Mouse (Mus musculus) left cerebral cortex, adult 8-10 months (tissue): ENCODE measurements around the gene Trappc2l. TPM values are rescaled to one million over a fixed set of nuclear protein-coding genes. Genes with fewer than 3 reads are reported as not detected.
"Not testable (repeated sequence)": the region's sequence is repeated elsewhere in the genome, so short reads cannot be mapped to it uniquely, and the experiment has no call there.

ENCODE experiments used
- DNase-seq, 2 experiments: peaks; one replicate each; pipeline ENCODE4 v3.0.0; 2022; ENCODE audit warnings: low spot score in 2 of 2
- total RNA-seq, 4 experiments: library from RNA; stranded (reverse); gene quantifications; 2 replicates each; pipeline ENCODE4 v1.2.4; 2022

The Trappc2l gene
- total RNA-seq, 4 experiments from 2014 or later = 73.8 to 84.5 (median 76.0) TPM

DNA sequence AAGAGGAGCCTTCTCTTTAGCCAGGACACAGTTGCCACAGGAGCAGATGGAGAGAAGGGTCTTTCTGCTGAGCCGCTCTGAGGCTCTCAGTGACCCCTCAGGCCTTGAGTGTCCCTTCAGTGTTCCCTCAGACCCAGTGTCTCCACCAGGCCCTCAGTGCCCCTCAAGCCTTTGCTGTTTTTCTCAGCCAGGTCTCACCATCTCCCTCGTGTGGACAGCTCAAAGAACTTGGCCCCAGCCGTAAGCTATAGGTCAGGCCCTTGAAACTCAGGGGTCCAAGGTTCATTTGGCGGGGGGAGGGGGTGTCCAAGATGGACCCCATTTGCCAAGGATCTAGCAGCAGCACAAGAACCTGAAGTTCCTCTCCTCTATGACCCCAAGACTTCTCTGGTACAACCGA, 13.2 kb downstream of the Trappc2l start:
- DNase-seq = no peak

DNA sequence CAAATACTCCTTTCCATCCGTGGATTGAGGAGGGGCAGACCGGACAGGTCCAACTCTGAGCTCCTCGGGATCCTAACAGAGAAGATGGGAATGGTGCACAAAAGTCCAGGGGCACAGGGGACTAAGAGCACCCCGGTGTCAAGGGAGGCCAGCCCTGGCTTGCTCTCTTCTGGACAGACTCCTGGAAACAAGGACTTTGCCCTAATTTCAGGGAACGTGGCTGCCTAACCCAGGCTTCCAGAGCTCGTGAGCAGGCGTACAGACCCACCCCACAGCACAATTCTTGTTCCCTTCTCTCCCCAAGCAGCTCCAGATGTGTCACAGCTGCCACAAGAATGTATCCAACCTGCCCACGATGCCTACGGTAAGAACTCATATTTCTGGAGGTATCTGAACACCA, 14.4 kb downstream of the Trappc2l start:
- no peak for DNase-seq

GRCm38 (mm10) chr8:122626896-122627295, 15.5 kb downstream of the Trappc2l start:
- no peak for DNase-seq

GRCm38 (mm10) chr8:122629388-122629787, 17.9 kb downstream of the Trappc2l start:
- DNase-seq = no peak

DNA sequence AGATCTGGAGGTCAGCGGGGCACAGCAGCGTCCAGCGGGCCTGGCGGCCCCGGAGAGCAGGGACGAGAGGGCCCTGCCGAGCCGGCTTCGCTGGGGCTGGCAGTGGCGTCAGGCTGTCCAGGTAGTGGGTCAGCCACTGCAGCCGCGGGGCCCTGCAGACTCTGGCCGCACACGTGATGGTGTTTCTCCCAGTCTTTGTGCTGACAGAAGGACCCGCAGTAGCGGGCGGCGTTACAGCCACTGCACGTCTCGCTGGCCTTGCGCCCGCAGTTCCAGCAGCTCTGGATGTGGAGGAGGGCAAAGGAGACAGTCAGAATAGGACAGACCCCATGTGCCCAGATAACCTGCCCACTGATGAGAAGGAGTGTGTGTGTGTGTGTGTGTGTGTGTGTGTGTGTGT, 19.3 kb downstream of the Trappc2l start:
- DNase-seq = no peak

GRCm38 (mm10) chr8:122632134-122632533, 20.7 kb downstream of the Trappc2l start:
- DNase-seq = not testable (repeated sequence)

GRCm38 (mm10) chr8:122633205-122633604, 21.8 kb downstream of the Trappc2l start:
- no peak for DNase-seq

DNA sequence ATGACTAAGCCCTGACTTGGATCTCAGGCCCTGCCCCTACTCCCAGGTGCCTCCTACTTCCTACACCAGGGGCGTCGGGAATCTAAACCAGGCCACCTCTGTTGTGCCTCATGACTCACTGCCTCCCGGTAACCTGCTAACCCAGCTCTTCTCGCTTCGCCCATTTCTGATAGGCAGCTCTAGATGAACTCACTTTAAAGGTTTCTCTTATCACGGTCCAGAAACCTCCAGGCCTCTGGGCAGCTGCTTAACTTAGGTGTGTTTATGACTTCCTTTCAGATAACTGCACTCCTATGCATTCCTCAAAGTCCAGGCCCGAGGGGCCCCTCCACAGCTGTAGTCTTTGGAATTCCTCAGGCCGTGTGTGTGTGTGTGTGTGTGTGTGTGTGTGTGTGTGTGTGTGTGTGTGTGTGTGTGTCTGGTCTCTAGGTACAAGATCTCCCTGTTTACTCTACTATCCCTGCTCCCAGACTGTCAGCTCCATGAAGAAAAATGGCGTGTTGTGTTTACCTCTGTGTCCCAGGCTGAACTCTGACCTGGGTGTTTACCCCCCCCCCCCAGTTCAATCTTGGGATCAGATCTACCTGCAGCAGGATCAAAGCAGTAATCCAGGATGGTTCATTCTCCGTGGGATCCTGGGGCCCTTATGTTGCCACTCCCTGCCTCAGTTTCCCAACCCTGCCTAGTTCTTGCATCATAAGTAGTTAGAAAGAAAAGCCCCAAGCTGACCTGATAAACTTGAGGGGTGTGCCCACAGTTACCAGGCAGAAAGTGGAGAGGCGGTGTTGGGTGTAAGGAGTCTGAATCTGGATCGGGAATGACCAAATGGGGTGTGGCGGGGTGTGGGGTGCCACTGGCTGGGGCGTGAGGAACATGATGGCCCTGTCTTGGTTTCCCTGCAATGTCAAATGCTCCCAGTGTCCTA, 24.7 kb downstream of the Trappc2l start:
- no peak for DNase-seq

DNA sequence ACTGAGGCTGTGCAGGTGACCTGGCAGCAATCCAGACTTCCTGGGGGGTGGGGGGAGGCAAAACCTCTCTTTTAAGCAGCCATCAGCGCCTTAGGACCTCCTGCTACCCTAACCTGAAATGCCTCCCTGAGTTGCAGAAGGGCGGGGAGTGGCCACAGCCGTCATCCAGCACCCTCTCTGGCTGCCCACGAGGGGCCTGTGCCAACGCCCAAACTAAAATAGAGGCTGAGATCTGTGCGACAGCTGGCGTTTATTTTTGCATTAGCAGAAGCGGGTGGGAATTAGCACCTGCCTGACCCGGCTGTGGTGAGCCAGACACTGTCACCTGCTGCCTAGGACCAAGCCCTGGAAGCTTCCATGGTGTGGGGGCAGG, 25.3 kb downstream of the Trappc2l start:
- peak in 1 of 2 experiments; percentile 41 for DNase-seq

GRCm38 (mm10) chr8:122637230-122637629, 25.8 kb downstream of the Trappc2l start:
- no peak for DNase-seq

DNA sequence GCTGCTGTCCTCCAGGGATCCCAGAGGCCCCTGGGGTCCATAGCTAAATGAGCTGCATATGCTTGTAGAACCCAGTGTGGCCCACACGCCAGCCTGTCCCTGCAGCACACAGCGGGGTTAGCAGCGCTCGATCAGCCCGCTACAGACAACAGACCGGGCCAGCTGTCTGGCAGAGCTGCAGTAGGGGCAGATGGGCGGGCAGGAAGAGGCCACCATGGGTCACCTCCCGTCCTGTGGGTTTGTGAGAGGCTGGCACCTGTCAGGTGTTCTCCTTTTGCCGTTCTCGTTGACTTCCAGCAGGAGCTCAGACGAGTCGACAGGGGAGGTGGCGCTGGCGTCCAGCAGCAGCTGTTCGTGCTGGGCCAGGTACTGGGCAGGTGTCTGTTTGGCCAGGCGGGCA, 27.2 kb downstream of the Trappc2l start:
- DNase-seq = no peak

- no peak for DNase-seq
These were observed 28.2 kb downstream of the Trappc2l start for GRCm38 (mm10) chr8:122639521-122640248.

DNA sequence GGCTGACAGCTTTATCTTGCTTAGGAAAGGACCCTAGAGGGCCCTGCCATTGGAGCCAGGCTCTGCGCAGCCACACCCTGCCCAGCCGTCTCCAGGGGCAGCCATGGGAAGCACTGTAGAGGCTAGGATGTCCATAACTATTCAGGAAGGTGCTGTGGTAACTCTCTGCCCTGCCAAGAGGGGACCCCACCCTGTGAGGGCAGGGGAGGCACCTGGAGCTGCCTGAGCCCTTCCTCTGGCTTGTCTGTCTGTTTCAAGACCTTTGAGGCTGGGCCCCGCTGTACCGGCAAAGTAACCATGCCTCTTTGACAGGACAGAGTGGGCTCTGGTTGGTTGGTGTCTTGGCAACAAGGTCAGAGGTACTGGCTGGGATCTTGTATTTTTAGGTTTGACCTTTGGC, 29.4 kb downstream of the Trappc2l start:
- DNase-seq = no peak

GRCm38 (mm10) chr8:122641406-122641805, 30.0 kb downstream of the Trappc2l start:
- peak; percentile 48 to 86 for DNase-seq

- DNase-seq = peak; percentile 36 to 52
These were observed 30.6 kb downstream of the Trappc2l start for GRCm38 (mm10) chr8:122642071-122642470.

GRCm38 (mm10) chr8:122644175-122644954, 32.9 kb downstream of the Trappc2l start:
- DNase-seq = no peak

DNA sequence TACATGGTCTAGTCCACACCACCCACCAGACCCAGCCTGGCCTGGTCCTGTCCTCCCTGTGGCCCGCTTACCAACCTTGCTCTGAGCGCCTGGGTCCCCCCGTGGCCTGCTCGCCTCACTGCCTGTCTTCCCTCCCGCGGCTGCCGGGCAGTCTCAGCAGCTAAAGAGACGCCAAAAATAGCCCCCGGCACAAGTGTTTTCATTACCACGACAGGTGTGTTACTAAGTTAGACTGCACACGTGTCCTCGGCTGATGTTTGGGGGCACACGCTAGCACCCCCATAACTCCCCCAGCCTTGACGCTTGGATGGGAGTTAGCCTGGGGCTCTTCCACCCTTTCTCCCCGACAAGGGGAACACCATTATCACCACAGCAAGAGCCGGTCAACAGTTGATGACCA, 34.9 kb downstream of the Trappc2l start:
- DNase-seq = no peak

DNA sequence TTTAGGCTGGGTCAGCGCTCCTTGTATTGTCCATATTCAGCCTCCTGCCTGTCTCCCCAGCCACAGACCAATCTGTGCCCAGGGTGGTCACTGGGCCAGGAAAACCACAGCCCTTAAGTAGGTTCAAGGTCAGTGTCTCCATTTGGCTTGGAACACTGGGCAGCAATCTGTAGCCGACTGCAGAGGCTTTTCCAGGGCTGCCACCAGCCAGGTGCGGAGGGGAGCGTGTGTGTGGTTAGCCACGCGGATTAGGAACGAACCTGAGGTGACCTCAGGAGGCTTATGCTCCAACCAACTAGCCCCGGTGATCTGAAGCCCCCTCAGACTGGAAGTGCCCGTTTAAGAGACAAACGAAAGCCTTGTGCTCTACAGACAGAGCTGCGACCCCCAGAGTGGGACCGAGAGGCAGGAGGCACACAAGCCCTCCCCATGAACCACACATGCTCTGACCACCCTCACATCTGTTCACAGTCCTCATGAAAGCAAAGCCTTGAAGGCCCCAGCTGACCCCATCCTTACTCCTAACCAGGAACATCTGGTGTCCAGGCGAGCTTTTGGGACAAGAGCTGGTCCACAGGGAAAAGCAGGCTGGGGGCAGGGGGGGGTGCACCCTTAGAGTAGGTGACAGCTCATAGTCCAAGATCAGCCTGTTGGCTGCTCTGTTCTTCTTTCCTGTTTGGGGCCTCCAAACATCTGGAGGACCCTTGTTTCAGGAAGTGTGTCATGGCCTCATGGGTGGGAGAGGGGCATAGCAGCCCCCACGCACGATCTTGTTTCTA, 36.9 kb downstream of the Trappc2l start:
- no peak for DNase-seq

GRCm38 (mm10) chr8:122651326-122651921, 40.0 kb downstream of the Trappc2l start:
- no peak for DNase-seq

GRCm38 (mm10) chr8:122652643-122653042, 41.2 kb downstream of the Trappc2l start:
- DNase-seq = no peak

GRCm38 (mm10) chr8:122654768-122655167, 43.3 kb downstream of the Trappc2l start:
- no peak for DNase-seq
